Mouse (Mus musculus): ENCODE measurements around the gene 1500011B03Rik. TPM values are rescaled to one million over a fixed set of nuclear protein-coding genes. Genes with fewer than 3 reads are reported as not detected.
"Not testable (repeated sequence)": the region's sequence is repeated elsewhere in the genome, so short reads cannot be mapped to it uniquely, and the experiment has no call there.

1500011B03Rik gene
- polyA plus RNA-seq (2014; fragmentation: Nextera tagmentation; extraction: Ambion mirVana), result 91.5 and 93.4 TPM in 2 replicates

GRCm38 (mm10) chr5:114822796-114823688, at the start of gene 1500011B03Rik:
Gene 1500011B03Rik (minus strand): TSS chr5:114823468.
- 9% methylated on average over 53 of the region's 53 CpGs for WGBS
- ATAC-seq (ENCODE audit: insufficient number of reproducible peaks, low FRiP score, low TSS enrichment, low read depth) (peak; percentile 84), DNase-seq (ENCODE audit: low spot score) (peak; percentile 90)
- no peaks in the 10 kb centered on the region for H3K27me3 ChIP-seq (ENCODE audit: control insufficient read depth, insufficient read depth, low read length)
- peak within 1 kb of the TSS; percentile 60 for H3K4me2 ChIP-seq (ENCODE audit: low read depth, severe bottlenecking)
- H3K9ac ChIP-seq (ENCODE audit: low read length), result peak within 1 kb of the TSS; percentile 71
- H3K4me1 ChIP-seq (ENCODE audit: control insufficient read depth, insufficient read depth, low read length), result 0 out of 2 replicates have a peak, but pooled peaks cover 2% of the 10 kb centered on the region
- peak within 1 kb of the TSS; percentile 80 for H3K4me3 ChIP-seq (ENCODE audit: low read depth, low read length)
- peak within 1 kb of the TSS; percentile 62; the same call in 1 of the 2 replicates for H3K27ac ChIP-seq (replicated peaks; ENCODE audit: low read depth, low read length)
- H3K9me3 ChIP-seq (ENCODE audit: control insufficient read depth, low read length), result no peaks in the 10 kb centered on the region
- H3K36me3 ChIP-seq (ENCODE audit: control insufficient read depth, insufficient read depth, low read length), result peaks cover 3% of the 10 kb centered on the region; the same call in 1 of the 2 replicates

GRCm38 (mm10) chr5:114865279-114865678, 42.0 kb upstream of the 1500011B03Rik start:
- H3K4me2 ChIP-seq (ENCODE audit: low read depth, severe bottlenecking), result no peak overlapping the region
- H3K9ac ChIP-seq (ENCODE audit: low read length), result no peak overlapping the region
- no peak overlapping the region for H3K27ac ChIP-seq (replicated peaks; ENCODE audit: low read depth, low read length)
- no peaks in the 10 kb centered on the region for H3K36me3 ChIP-seq (ENCODE audit: control insufficient read depth, insufficient read depth, low read length)
- no peaks in the 10 kb centered on the region for H3K27me3 ChIP-seq (ENCODE audit: control insufficient read depth, insufficient read depth, low read length)
- no peak overlapping the region for H3K4me3 ChIP-seq (ENCODE audit: low read depth, low read length)
- H3K4me1 ChIP-seq (ENCODE audit: control insufficient read depth, insufficient read depth, low read length), result no peaks in the 10 kb centered on the region
- peaks cover 4% of the 10 kb centered on the region; the same call in 1 of the 2 replicates for H3K9me3 ChIP-seq (ENCODE audit: control insufficient read depth, low read length)
- ATAC-seq (ENCODE audit: insufficient number of reproducible peaks, low FRiP score, low TSS enrichment, low read depth), result no peak
- DNase-seq (ENCODE audit: low spot score), result no peak
- 94% methylated on average over 12 of the region's 12 CpGs for WGBS

GRCm38 (mm10) chr5:114864813-114865212, 41.5 kb upstream of the 1500011B03Rik start:
- Histone ChIP-seq H3K4me1 (ENCODE audit: control insufficient read depth, insufficient read depth, low read length) (no peaks in the 10 kb centered on the region), H3K27me3 (ENCODE audit: control insufficient read depth, insufficient read depth, low read length) (no peaks in the 10 kb centered on the region), H3K27ac (replicated peaks; ENCODE audit: low read depth, low read length) (no peak overlapping the region), H3K9ac (ENCODE audit: low read length) (no peak overlapping the region), H3K36me3 (ENCODE audit: control insufficient read depth, insufficient read depth, low read length) (no peaks in the 10 kb centered on the region), H3K4me2 (ENCODE audit: low read depth, severe bottlenecking) (no peak overlapping the region), H3K4me3 (ENCODE audit: low read depth, low read length) (no peak overlapping the region), H3K9me3 (ENCODE audit: control insufficient read depth, low read length) (peaks cover 4% of the 10 kb centered on the region; the same call in 1 of the 2 replicates)
- no peak for DNase-seq (ENCODE audit: low spot score)
- no peak for ATAC-seq (ENCODE audit: insufficient number of reproducible peaks, low FRiP score, low TSS enrichment, low read depth)
- 82% methylated on average over 7 of the region's 7 CpGs for WGBS

- Histone ChIP-seq H3K9ac (ENCODE audit: low read length) (no peak overlapping the region), H3K9me3 (ENCODE audit: control insufficient read depth, low read length) (no peaks in the 10 kb centered on the region), H3K27ac (replicated peaks; ENCODE audit: low read depth, low read length) (no peak overlapping the region), H3K4me2 (ENCODE audit: low read depth, severe bottlenecking) (no peak overlapping the region), H3K4me1 (ENCODE audit: control insufficient read depth, insufficient read depth, low read length) (no peaks in the 10 kb centered on the region), H3K27me3 (ENCODE audit: control insufficient read depth, insufficient read depth, low read length) (no peaks in the 10 kb centered on the region), H3K36me3 (ENCODE audit: control insufficient read depth, insufficient read depth, low read length) (no peaks in the 10 kb centered on the region), H3K4me3 (ENCODE audit: low read depth, low read length) (no peak overlapping the region)
- no peak for ATAC-seq (ENCODE audit: insufficient number of reproducible peaks, low FRiP score, low TSS enrichment, low read depth)
- 81% methylated on average over 6 of the region's 6 CpGs for WGBS
- no peak for DNase-seq (ENCODE audit: low spot score)
Observed at GRCm38 (mm10) chr5:114861730-114862129, 38.5 kb upstream of the 1500011B03Rik start.

GRCm38 (mm10) chr5:114859253-114859652, 36.0 kb upstream of the 1500011B03Rik start:
- Histone ChIP-seq H3K4me2 (ENCODE audit: low read depth, severe bottlenecking) (peak overlapping the region; percentile 50), H3K27me3 (ENCODE audit: control insufficient read depth, insufficient read depth, low read length) (no peaks in the 10 kb centered on the region), H3K4me3 (ENCODE audit: low read depth, low read length) (peak overlapping the region; percentile 21; the same call in 1 of the 2 replicates), H3K36me3 (ENCODE audit: control insufficient read depth, insufficient read depth, low read length) (no peaks in the 10 kb centered on the region), H3K27ac (replicated peaks; ENCODE audit: low read depth, low read length) (no peak overlapping the region), H3K9ac (ENCODE audit: low read length) (peak overlapping the region; percentile 35; the same call in 1 of the 2 replicates), H3K4me1 (ENCODE audit: control insufficient read depth, insufficient read depth, low read length) (no peaks in the 10 kb centered on the region), H3K9me3 (ENCODE audit: control insufficient read depth, low read length) (no peaks in the 10 kb centered on the region)
- peak; percentile 91 for DNase-seq (ENCODE audit: low spot score)
- no peak for ATAC-seq (ENCODE audit: insufficient number of reproducible peaks, low FRiP score, low TSS enrichment, low read depth)
- WGBS, result 6% methylated on average over 18 of the region's 18 CpGs

- Histone ChIP-seq H3K4me2 (ENCODE audit: low read depth, severe bottlenecking) (peak within 1 kb of the TSS; percentile 50), H3K9me3 (ENCODE audit: control insufficient read depth, low read length) (no peaks in the 10 kb centered on the region), H3K4me3 (ENCODE audit: low read depth, low read length) (peak within 1 kb of the TSS; percentile 21; the same call in 1 of the 2 replicates), H3K4me1 (ENCODE audit: control insufficient read depth, insufficient read depth, low read length) (no peaks in the 10 kb centered on the region), H3K27ac (replicated peaks; ENCODE audit: low read depth, low read length) (no peak within 1 kb of the TSS), H3K9ac (ENCODE audit: low read length) (peak within 1 kb of the TSS; percentile 35; the same call in 1 of the 2 replicates), H3K36me3 (ENCODE audit: control insufficient read depth, insufficient read depth, low read length) (no peaks in the 10 kb centered on the region), H3K27me3 (ENCODE audit: control insufficient read depth, insufficient read depth, low read length) (no peaks in the 10 kb centered on the region)
- ATAC-seq (ENCODE audit: insufficient number of reproducible peaks, low FRiP score, low TSS enrichment, low read depth) (no peak), DNase-seq (ENCODE audit: low spot score) (no peak)
- WGBS, result 86% methylated on average over 12 of the region's 12 CpGs
Observed at GRCm38 (mm10) chr5:114858582-114858981, 35.3 kb upstream of the 1500011B03Rik start, which contains the start of gene Gm9936. Gene Gm9936 (minus strand): TSS chr5:114858682.

- H3K27me3 ChIP-seq (ENCODE audit: control insufficient read depth, insufficient read depth, low read length), result not testable (repeated sequence)
- WGBS, result 53% methylated on average over 3 of the region's 5 CpGs
Observed at GRCm38 (mm10) chr5:114853364-114853763, 30.1 kb upstream of the 1500011B03Rik start, which contains the start of gene 4930519G04Rik. Gene 4930519G04Rik (plus strand): TSS chr5:114853664.

GRCm38 (mm10) chr5:114851565-114852236, 28.4 kb upstream of the 1500011B03Rik start:
- H3K36me3 ChIP-seq (ENCODE audit: control insufficient read depth, insufficient read depth, low read length), result no peaks in the 10 kb centered on the region
- no peaks in the 10 kb centered on the region for H3K27me3 ChIP-seq (ENCODE audit: control insufficient read depth, insufficient read depth, low read length)
- ATAC-seq (ENCODE audit: insufficient number of reproducible peaks, low FRiP score, low TSS enrichment, low read depth) (no peak), DNase-seq (ENCODE audit: low spot score) (no peak)
- no peak overlapping the region for H3K4me3 ChIP-seq (ENCODE audit: low read depth, low read length)
- H3K4me2 ChIP-seq (ENCODE audit: low read depth, severe bottlenecking), result no peak overlapping the region
- no peak overlapping the region for H3K9ac ChIP-seq (ENCODE audit: low read length)
- WGBS, result 85% methylated on average over 20 of the region's 20 CpGs
- H3K27ac ChIP-seq (replicated peaks; ENCODE audit: low read depth, low read length), result no peak overlapping the region
- H3K9me3 ChIP-seq (ENCODE audit: control insufficient read depth, low read length), result no peaks in the 10 kb centered on the region
- no peaks in the 10 kb centered on the region for H3K4me1 ChIP-seq (ENCODE audit: control insufficient read depth, insufficient read depth, low read length)

More at GRCm38 (mm10) chr5:114853364-114853763, 30.1 kb upstream of the 1500011B03Rik start, which contains the start of gene 4930519G04Rik:
- not testable (repeated sequence) for H3K36me3 ChIP-seq (ENCODE audit: control insufficient read depth, insufficient read depth, low read length); H3K9me3 ChIP-seq (ENCODE audit: control insufficient read depth, low read length); H3K9ac ChIP-seq (ENCODE audit: low read length); H3K4me1 ChIP-seq (ENCODE audit: control insufficient read depth, insufficient read depth, low read length); DNase-seq (ENCODE audit: low spot score); H3K4me2 ChIP-seq (ENCODE audit: low read depth, severe bottlenecking); ATAC-seq (ENCODE audit: insufficient number of reproducible peaks, low FRiP score, low TSS enrichment, low read depth); H3K4me3 ChIP-seq (ENCODE audit: low read depth, low read length); H3K27ac ChIP-seq (replicated peaks; ENCODE audit: low read depth, low read length)

All from limb, embryonic 11.5 days (tissue).